Mouse (Mus musculus): Measurements from ENCODE around the gene Glud1. TPM values are rescaled to one million over a fixed set of nuclear protein-coding genes. Genes with fewer than 3 reads are reported as not detected.

Glud1 gene
- polyA plus RNA-seq, 1 experiment from 2014 or later: 89.4 TPM

GRCm38 (mm10) chr14:34351660-34352059 is 41.1 kb downstream of the Glud1 start:
- 75% methylated on average over 3 of the region's 3 CpGs for WGBS
- Histone ChIP-seq H3K27me3 (ENCODE audit: control insufficient read depth, insufficient read depth, low read length) (no peaks in the 10 kb centered on the region), H3K4me2 (ENCODE audit: low read depth, low read length, severe bottlenecking) (no peak overlapping the region), H3K27ac (ENCODE audit: low read depth, low read length) (no peak overlapping the region), H3K36me3 (ENCODE audit: control insufficient read depth, insufficient read depth, low read length) (no peaks in the 10 kb centered on the region), H3K9ac (ENCODE audit: low read length) (no peak overlapping the region), H3K4me1 (replicated peaks; ENCODE audit: control insufficient read depth, insufficient read depth, low read length) (no peaks in the 10 kb centered on the region), H3K9me3 (ENCODE audit: control insufficient read depth, low read length) (no peaks in the 10 kb centered on the region), H3K4me3 (ENCODE audit: low read depth, low read length) (no peak overlapping the region)
- ATAC-seq (replicated peaks; ENCODE audit: low FRiP score) (no peak), DNase-seq (ENCODE audit: low spot score) (no peak)

- H3K9me3 ChIP-seq (ENCODE audit: control insufficient read depth, low read length): no peaks in the 10 kb centered on the region
- WGBS: 68% methylated on average over 6 of the region's 6 CpGs
- DNase-seq (ENCODE audit: low spot score): no peak
- H3K36me3 ChIP-seq (ENCODE audit: control insufficient read depth, insufficient read depth, low read length): no peaks in the 10 kb centered on the region
- no peak overlapping the region for H3K4me3 ChIP-seq (ENCODE audit: low read depth, low read length)
- no peaks in the 10 kb centered on the region for H3K4me1 ChIP-seq (replicated peaks; ENCODE audit: control insufficient read depth, insufficient read depth, low read length)
- H3K4me2 ChIP-seq (ENCODE audit: low read depth, low read length, severe bottlenecking): no peak overlapping the region
- no peak overlapping the region for H3K9ac ChIP-seq (ENCODE audit: low read length)
- no peak overlapping the region for H3K27ac ChIP-seq (ENCODE audit: low read depth, low read length)
- no peaks in the 10 kb centered on the region for H3K27me3 ChIP-seq (ENCODE audit: control insufficient read depth, insufficient read depth, low read length)
- ATAC-seq (replicated peaks; ENCODE audit: low FRiP score): no peak
Observed at GRCm38 (mm10) chr14:34352523-34352922, 42.0 kb downstream of the Glud1 start.

- Histone ChIP-seq H3K9me3 (ENCODE audit: control insufficient read depth, low read length) (no peaks in the 10 kb centered on the region), H3K9ac (ENCODE audit: low read length) (no peak overlapping the region), H3K4me3 (ENCODE audit: low read depth, low read length) (no peak overlapping the region), H3K27ac (ENCODE audit: low read depth, low read length) (no peak overlapping the region), H3K36me3 (ENCODE audit: control insufficient read depth, insufficient read depth, low read length) (no peaks in the 10 kb centered on the region), H3K4me2 (ENCODE audit: low read depth, low read length, severe bottlenecking) (no peak overlapping the region), H3K27me3 (ENCODE audit: control insufficient read depth, insufficient read depth, low read length) (no peaks in the 10 kb centered on the region), H3K4me1 (replicated peaks; ENCODE audit: control insufficient read depth, insufficient read depth, low read length) (no peaks in the 10 kb centered on the region)
- DNase-seq (ENCODE audit: low spot score) (no peak), ATAC-seq (replicated peaks; ENCODE audit: low FRiP score) (no peak)
- WGBS: 86% methylated on average over 3 of the region's 3 CpGs
Observed at GRCm38 (mm10) chr14:34353326-34353725, 42.8 kb downstream of the Glud1 start.

- Histone ChIP-seq H3K9me3 (ENCODE audit: control insufficient read depth, low read length) (no peaks in the 10 kb centered on the region), H3K4me1 (replicated peaks; ENCODE audit: control insufficient read depth, insufficient read depth, low read length) (no peaks in the 10 kb centered on the region), H3K4me2 (ENCODE audit: low read depth, low read length, severe bottlenecking) (no peak overlapping the region), H3K27me3 (ENCODE audit: control insufficient read depth, insufficient read depth, low read length) (no peaks in the 10 kb centered on the region), H3K4me3 (ENCODE audit: low read depth, low read length) (no peak overlapping the region), H3K9ac (ENCODE audit: low read length) (no peak overlapping the region), H3K36me3 (ENCODE audit: control insufficient read depth, insufficient read depth, low read length) (no peaks in the 10 kb centered on the region), H3K27ac (ENCODE audit: low read depth, low read length) (no peak overlapping the region)
- WGBS: 90% methylated on average over 4 of the region's 4 CpGs
- DNase-seq (ENCODE audit: low spot score): no peak
- no peak for ATAC-seq (replicated peaks; ENCODE audit: low FRiP score)
Observed at GRCm38 (mm10) chr14:34354456-34354855, 43.9 kb downstream of the Glud1 start.

- no peaks in the 10 kb centered on the region for H3K4me1 ChIP-seq (replicated peaks; ENCODE audit: control insufficient read depth, insufficient read depth, low read length)
- H3K9me3 ChIP-seq (ENCODE audit: control insufficient read depth, low read length): no peaks in the 10 kb centered on the region
- no peak within 1 kb of the TSS for H3K4me2 ChIP-seq (ENCODE audit: low read depth, low read length, severe bottlenecking)
- no peaks in the 10 kb centered on the region for H3K36me3 ChIP-seq (ENCODE audit: control insufficient read depth, insufficient read depth, low read length)
- 84% methylated on average over 6 of the region's 6 CpGs for WGBS
- no peak within 1 kb of the TSS for H3K4me3 ChIP-seq (ENCODE audit: low read depth, low read length)
- ATAC-seq (replicated peaks; ENCODE audit: low FRiP score): no peak
- DNase-seq (ENCODE audit: low spot score): no peak
- no peak within 1 kb of the TSS for H3K9ac ChIP-seq (ENCODE audit: low read length)
- no peaks in the 10 kb centered on the region for H3K27me3 ChIP-seq (ENCODE audit: control insufficient read depth, insufficient read depth, low read length)
- no peak within 1 kb of the TSS for H3K27ac ChIP-seq (ENCODE audit: low read depth, low read length)
Observed at GRCm38 (mm10) chr14:34355301-34355700, 44.8 kb downstream of the Glud1 start, which contains the start of gene Fam25c. Gene Fam25c (minus strand): TSS chr14:34355433.

- peak; percentile 44 for DNase-seq (ENCODE audit: low spot score)
- Histone ChIP-seq H3K4me1 (replicated peaks; ENCODE audit: control insufficient read depth, insufficient read depth, low read length) (no peaks in the 10 kb centered on the region), H3K4me3 (ENCODE audit: low read depth, low read length) (no peak overlapping the region), H3K9me3 (ENCODE audit: control insufficient read depth, low read length) (no peaks in the 10 kb centered on the region), H3K9ac (ENCODE audit: low read length) (no peak overlapping the region), H3K27me3 (ENCODE audit: control insufficient read depth, insufficient read depth, low read length) (peaks cover 2% of the 10 kb centered on the region; the same call in 1 of the 2 replicates), H3K36me3 (ENCODE audit: control insufficient read depth, insufficient read depth, low read length) (no peaks in the 10 kb centered on the region), H3K27ac (ENCODE audit: low read depth, low read length) (no peak overlapping the region), H3K4me2 (ENCODE audit: low read depth, low read length, severe bottlenecking) (no peak overlapping the region)
- WGBS: 85% methylated on average over 7 of the region's 7 CpGs
- no peak for ATAC-seq (replicated peaks; ENCODE audit: low FRiP score)
Observed at GRCm38 (mm10) chr14:34357671-34358455, 47.3 kb downstream of the Glud1 start.

- no peak for ATAC-seq (replicated peaks; ENCODE audit: low FRiP score)
- H3K36me3 ChIP-seq (ENCODE audit: control insufficient read depth, insufficient read depth, low read length): no peaks in the 10 kb centered on the region
- H3K27ac ChIP-seq (ENCODE audit: low read depth, low read length): no peak overlapping the region
- 24% methylated on average over 5 of the region's 5 CpGs for WGBS
- H3K4me1 ChIP-seq (replicated peaks; ENCODE audit: control insufficient read depth, insufficient read depth, low read length): peaks cover 5% of the 10 kb centered on the region; the same call in 1 of the 2 replicates
- H3K4me3 ChIP-seq (ENCODE audit: low read depth, low read length): no peak overlapping the region
- H3K9me3 ChIP-seq (ENCODE audit: control insufficient read depth, low read length): no peaks in the 10 kb centered on the region
- DNase-seq (ENCODE audit: low spot score): no peak
- peaks cover 2% of the 10 kb centered on the region; the same call in 1 of the 2 replicates for H3K27me3 ChIP-seq (ENCODE audit: control insufficient read depth, insufficient read depth, low read length)
- H3K9ac ChIP-seq (ENCODE audit: low read length): no peak overlapping the region
- no peak overlapping the region for H3K4me2 ChIP-seq (ENCODE audit: low read depth, low read length, severe bottlenecking)
Observed at GRCm38 (mm10) chr14:34359676-34360244, 49.2 kb downstream of the Glud1 start.

GRCm38 (mm10) chr14:34360251-34360650 is 49.7 kb downstream of the Glud1 start:
- H3K27me3 ChIP-seq (ENCODE audit: control insufficient read depth, insufficient read depth, low read length): peaks cover 2% of the 10 kb centered on the region; the same call in 1 of the 2 replicates
- 35% methylated on average over 6 of the region's 6 CpGs for WGBS
- no peak overlapping the region for H3K27ac ChIP-seq (ENCODE audit: low read depth, low read length)
- no peaks in the 10 kb centered on the region for H3K9me3 ChIP-seq (ENCODE audit: control insufficient read depth, low read length)
- no peak overlapping the region for H3K4me2 ChIP-seq (ENCODE audit: low read depth, low read length, severe bottlenecking)
- DNase-seq (ENCODE audit: low spot score) (no peak), ATAC-seq (replicated peaks; ENCODE audit: low FRiP score) (no peak)
- no peak overlapping the region for H3K4me3 ChIP-seq (ENCODE audit: low read depth, low read length)
- H3K4me1 ChIP-seq (replicated peaks; ENCODE audit: control insufficient read depth, insufficient read depth, low read length): peaks cover 5% of the 10 kb centered on the region; the same call in 1 of the 2 replicates
- H3K36me3 ChIP-seq (ENCODE audit: control insufficient read depth, insufficient read depth, low read length): no peaks in the 10 kb centered on the region
- no peak overlapping the region for H3K9ac ChIP-seq (ENCODE audit: low read length)

Data from forebrain, embryonic 11.5 days (tissue).